Mouse (Mus musculus) left cerebral cortex, adult 18-20 months (tissue): Measurements from ENCODE around the gene Rnd3. TPM values are rescaled to one million over a fixed set of nuclear protein-coding genes. Genes with fewer than 3 reads are reported as not detected.

Source experiments
- DNase-seq, 2 experiments: peaks; one replicate each; pipeline ENCODE4 v3.0.0; 2021 to 2022; ENCODE audit warnings: low spot score in 2 of 2, mixed read lengths in 1 of 2
- long read RNA-seq, 2 experiments: library from polyadenylated mRNA; stranded (forward); transcript quantifications; one replicate each; pipeline ENCODE4 v2.0.0; 2021
- total RNA-seq, 2 experiments: library from RNA; stranded (reverse); gene quantifications; 2 replicates each; pipeline ENCODE4 v1.2.3; 2021

Rnd3 gene
- total RNA-seq = 10 to 100 TPM; 13.5 to 20.6 TPM
- long read RNA-seq, experiment 1, transcript Rnd3-201 (5 exons, 2,828 nt) = major isoform, 22 of 23 reads
- long read RNA-seq, experiment 1, partial matches to known transcripts = 0 of 23 reads
- long read RNA-seq, experiment 1, other reads (novel, unspliced or antisense) = 1 of 23 reads
- long read RNA-seq, experiment 2, transcript Rnd3-201 (5 exons, 2,828 nt) = major isoform, 17 of 18 reads
- long read RNA-seq, experiment 2, partial matches to known transcripts = 1 of 18 reads
- long read RNA-seq, experiment 2, other reads (novel, unspliced or antisense) = 0 of 18 reads

GRCm38 (mm10) chr2:51148975-51149374 lies at the start of gene Rnd3:
TSS of gene Rnd3 (minus strand) at chr2:51149111.
- DNase-seq = peak; percentile 90 to 91

DNA sequence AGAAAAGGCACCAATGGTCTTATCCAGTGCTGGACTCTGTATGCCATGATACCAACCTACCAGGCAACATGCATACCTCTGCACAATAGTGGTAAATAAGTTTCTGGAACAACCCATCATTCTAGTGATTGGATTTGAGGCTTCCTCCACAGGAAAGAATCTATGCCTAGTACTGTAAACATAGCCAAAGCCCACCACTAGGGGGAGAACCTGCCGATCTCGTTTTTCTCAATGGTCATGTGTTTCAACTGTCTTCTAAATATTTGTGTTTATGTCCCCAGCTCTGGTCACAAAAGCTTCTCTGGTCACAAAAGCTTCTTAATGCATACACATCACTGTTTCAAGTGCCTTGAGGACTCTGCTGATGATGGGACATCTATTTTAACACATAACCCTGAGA lies 43.4 kb upstream of the Rnd3 start:
- DNase-seq = no peak

DNA sequence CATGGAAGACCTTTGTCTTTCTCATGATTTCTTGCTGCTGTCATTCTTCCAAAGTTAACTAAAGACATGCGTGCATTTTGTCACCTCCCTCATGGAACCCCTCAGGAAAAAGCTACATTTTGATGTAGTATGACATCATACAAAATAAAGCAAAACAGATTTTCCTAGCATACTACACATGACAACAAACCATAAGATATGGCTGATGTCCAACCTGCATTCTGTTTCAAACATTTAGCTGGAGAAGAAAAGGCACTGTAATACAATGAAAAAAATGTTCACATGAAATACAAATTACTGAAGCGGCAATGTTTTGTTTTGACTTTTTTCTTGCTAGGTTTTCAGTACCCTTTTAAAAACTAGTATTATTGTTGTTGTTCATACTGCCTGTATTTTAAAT lies 36.9 kb upstream of the Rnd3 start:
- no peak for DNase-seq

DNA sequence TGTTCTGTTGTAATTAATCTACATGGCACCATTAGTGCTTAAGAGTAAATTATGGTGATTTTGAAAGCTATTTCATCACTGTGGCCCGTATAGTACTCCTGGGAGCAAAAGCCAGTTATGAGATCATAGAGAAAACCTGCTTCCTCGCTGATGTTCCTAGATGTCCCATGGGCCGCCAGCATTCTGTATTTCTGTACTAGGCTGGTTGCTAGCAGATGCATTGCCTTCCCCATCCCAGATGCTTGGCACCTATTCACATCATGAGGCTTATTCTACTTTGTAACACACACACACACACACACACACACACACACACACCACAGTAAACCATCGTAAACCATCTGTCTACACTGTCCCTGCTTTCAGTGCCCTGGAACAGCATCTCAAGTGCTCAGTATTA lies 34.1 kb upstream of the Rnd3 start:
- DNase-seq = no peak

DNA sequence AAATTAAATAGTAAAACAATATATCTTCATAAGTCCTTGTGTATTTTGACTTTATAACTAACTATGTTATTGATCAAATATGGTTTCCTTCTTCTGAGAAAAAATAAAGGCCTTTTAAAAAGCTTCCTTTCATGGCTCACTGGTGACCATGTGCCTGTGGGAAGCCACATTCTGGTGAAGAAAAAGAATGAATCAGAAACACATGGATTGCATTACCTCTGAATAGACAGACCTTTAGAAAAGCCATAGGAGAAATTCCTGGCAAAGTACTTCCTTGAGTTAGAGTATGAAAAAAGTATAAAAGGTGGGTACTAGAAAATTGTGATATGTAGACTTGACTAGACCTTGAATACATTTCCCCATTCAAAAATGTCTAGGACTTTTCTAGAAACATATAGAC lies 32.5 kb upstream of the Rnd3 start:
- DNase-seq = no peak

GRCm38 (mm10) chr2:51179096-51179495 lies 30.2 kb upstream of the Rnd3 start:
- DNase-seq = no peak

DNA sequence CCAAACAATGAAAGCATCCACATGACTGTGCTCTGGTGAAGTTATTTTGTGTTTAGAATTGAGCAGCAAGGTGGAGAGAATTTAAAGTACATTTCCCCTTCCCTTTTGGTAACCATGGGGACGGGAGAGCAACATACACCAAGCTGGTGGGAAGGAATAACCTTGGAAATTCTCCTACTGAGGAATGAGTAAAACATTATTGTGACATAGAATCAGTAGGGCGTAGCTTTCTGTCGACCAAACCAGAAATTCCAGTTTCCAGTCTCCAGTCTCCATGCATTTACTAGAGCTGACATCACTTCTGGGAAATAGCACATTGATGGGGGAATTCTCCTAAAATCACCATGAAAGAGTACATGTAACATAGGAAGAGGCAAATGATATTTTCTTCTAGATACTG lies 28.7 kb upstream of the Rnd3 start:
- DNase-seq = no peak

DNA sequence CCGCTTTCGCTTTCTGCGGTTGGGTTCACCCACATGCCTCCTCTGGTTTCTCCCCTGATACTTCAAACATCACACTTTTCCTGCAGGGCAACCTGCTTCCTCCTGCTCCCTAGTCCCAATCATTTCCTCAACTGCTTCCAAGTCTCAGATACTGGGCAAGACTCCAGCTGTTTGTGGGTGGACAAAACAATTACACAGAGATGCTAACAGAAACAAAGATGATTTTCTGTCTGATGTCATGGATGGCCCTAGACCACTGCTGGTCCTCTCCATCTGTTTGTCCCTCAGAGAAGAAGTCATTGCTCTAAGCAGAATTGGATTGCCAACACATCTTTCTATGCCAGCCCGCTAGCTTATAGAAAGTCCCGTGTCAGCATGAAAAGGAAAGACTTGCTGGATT lies 26.4 kb upstream of the Rnd3 start:
- no peak for DNase-seq

GRCm38 (mm10) chr2:51161110-51161509 lies 12.2 kb upstream of the Rnd3 start:
- no peak for DNase-seq

- peak in 1 of 2 experiments; percentile 28 for DNase-seq
Measured at GRCm38 (mm10) chr2:51148454-51148853, 457 bp downstream of the Rnd3 start.

GRCm38 (mm10) chr2:51148065-51148407 lies 875 bp downstream of the Rnd3 start:
- no peak for DNase-seq

- DNase-seq = peak; percentile 57 to 74
Measured at GRCm38 (mm10) chr2:51147318-51148064, 1.4 kb downstream of the Rnd3 start.

- peak; percentile 65 to 80 for DNase-seq
Measured at GRCm38 (mm10) chr2:51146871-51147317, 2.0 kb downstream of the Rnd3 start.

- DNase-seq = peak; percentile 12 to 45
Measured at GRCm38 (mm10) chr2:51145838-51146470, 3.0 kb downstream of the Rnd3 start.

DNA sequence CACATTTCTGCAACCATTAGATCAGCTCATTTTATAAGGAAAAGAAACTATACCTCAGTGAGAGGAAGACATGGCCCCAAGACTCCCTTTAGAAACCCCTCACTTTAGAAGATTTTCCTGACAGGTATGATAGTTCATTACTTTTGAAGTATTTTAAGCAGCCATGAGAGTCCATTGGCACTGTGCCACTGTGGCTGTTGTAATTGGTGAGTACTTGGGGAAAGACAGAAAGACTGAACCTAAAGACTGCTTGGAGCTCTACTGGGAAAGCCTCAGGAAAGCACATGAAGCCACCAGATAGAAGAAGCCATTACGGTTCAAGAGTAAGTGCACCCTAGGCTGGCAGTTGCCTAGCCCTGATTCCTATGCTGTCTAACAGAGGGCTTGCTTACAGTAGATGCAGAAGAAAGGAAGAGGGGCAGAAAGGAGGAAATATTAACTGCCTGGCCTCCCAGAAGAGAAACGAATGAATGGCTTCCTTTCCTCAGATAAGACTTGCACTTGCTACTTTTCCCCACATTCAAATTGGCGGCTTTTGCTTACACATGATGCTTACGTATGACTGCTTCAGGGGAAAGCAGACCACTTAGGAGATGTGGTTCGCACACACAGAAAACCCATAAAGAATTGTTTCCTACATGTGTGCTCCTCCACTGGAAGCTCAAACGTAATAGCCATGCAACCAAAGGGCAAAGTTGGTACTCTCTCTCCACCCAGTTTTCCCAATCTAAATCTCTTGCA lies 4.4 kb downstream of the Rnd3 start:
- no peak for DNase-seq

GRCm38 (mm10) chr2:51142422-51142821 lies 6.5 kb downstream of the Rnd3 start:
- DNase-seq = no peak

DNA sequence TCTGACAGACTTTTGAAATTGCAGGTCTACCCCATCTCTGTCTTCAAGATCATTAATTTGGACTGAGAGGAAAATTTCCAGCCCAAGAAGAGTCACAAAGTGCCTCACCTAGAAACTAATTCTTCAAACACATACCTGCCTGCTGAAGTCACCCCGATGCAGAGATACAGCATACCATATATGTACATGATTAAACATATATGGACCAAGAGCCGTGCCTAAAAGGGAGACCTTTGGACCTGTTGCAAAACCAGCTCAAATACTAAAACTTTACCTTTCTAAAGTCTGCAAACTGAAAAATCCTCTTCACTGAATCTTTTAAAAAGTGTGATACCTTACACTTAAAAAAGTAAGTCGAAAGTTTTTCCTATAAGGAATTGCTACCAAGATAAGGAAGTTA lies 7.6 kb downstream of the Rnd3 start:
- no peak for DNase-seq

DNA sequence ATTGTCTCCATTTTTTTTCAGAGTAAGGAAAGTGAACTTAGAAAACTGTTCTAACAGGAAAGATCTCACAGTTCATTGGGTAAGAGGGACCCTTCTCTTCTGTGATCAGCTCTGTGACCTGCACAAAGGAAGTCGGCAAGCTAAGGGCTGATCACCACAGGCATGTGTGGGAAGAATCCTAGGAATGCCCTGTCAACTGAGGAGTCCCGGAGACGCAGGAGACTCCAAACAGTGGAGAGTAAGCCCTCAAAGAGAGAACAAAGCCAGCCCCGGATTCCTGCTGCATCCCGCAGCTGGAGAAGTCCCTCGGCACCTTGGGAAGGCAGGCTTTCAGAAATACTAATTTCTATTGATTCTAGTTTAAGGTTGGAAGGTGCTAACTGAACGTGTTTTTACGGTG lies 8.4 kb downstream of the Rnd3 start:
- no peak for DNase-seq

- DNase-seq = no peak
Measured at GRCm38 (mm10) chr2:51139912-51140446, 8.9 kb downstream of the Rnd3 start.

GRCm38 (mm10) chr2:51139218-51139911 lies 9.5 kb downstream of the Rnd3 start:
- no peak for DNase-seq

DNA sequence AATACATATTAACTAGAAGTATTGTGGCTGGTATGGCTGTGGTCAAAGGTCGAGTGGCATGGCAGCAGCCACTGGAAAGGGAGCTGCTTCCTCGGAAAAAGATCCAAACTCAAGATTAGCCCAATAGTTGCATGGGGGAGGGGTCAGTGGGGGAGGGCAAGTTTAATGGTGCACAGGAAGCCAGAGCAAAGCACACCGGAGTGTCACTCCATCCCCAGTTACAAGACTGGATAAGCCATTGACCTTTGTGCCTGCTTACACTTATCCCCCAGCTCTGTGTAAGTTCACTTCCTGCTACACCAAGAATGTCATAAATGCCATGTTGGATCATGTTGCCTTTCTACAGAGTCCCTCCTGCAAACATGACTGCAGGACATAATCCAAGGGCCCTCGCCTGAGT lies 11.2 kb downstream of the Rnd3 start:
- DNase-seq = no peak
